Mouse (Mus musculus): ENCODE results near the gene Rpusd4. TPM values are rescaled to one million over a fixed set of nuclear protein-coding genes. Genes with fewer than 3 reads are reported as not detected.

Rpusd4 gene
- 27.1 and 29.6 TPM in 2 replicates for polyA plus RNA-seq (2014; fragmentation: Nextera tagmentation; extraction: Ambion mirVana)

- ATAC-seq (ENCODE audit: low FRiP score): peak; percentile 98
- under 1% methylated on average over 58 of the region's 62 CpGs for WGBS
- H3K4me3 ChIP-seq (ENCODE audit: low read depth, low read length): peak within 1 kb of the TSS; percentile 77
Observed at GRCm38 (mm10) chr9:35267146-35267975, at the start of gene Rpusd4, which contains the start of gene Fam118b. TSS of gene Rpusd4 (plus strand) at chr9:35267865. TSS of gene Fam118b (minus strand) at chr9:35267805.

GRCm38 (mm10) chr9:35217963-35218362, 49.7 kb upstream of the Rpusd4 start:
- 71% methylated on average over 1 of the region's 1 CpGs for whole genome bisulfite sequencing
- no peak for ATAC-seq (ENCODE audit: low FRiP score)

More at GRCm38 (mm10) chr9:35267146-35267975, at the start of gene Rpusd4, which contains the start of gene Fam118b:
- Histone ChIP-seq H3K36me3 (ENCODE audit: control insufficient read depth, insufficient read depth, low read length) (no peaks in the 10 kb centered on the region; the same call in 1 of the 2 replicates), H3K4me1 (replicated peaks; ENCODE audit: control insufficient read depth, insufficient read depth, low read length) (peaks cover 5% of the 10 kb centered on the region), H3K9ac (ENCODE audit: low read depth, low read length) (peak within 1 kb of the TSS; percentile 84), H3K27me3 (ENCODE audit: control insufficient read depth, insufficient read depth, low read length) (no peaks in the 10 kb centered on the region), H3K4me2 (replicated peaks; ENCODE audit: low read depth, low read length) (peak within 1 kb of the TSS; percentile 64), H3K9me3 (ENCODE audit: control insufficient read depth, low read length) (no peaks in the 10 kb centered on the region), H3K27ac (ENCODE audit: low read depth, low read length) (peak within 1 kb of the TSS; percentile 68; the same call in 1 of the 2 replicates)
- DNase-seq (ENCODE audit: low spot score): peak; percentile 95

GRCm38 (mm10) chr9:35223466-35223865, 44.2 kb upstream of the Rpusd4 start:
- H3K4me1 ChIP-seq (replicated peaks; ENCODE audit: control insufficient read depth, insufficient read depth, low read length): no peaks in the 10 kb centered on the region
- 91% methylated on average over 3 of the region's 3 CpGs for WGBS
- ATAC-seq (ENCODE audit: low FRiP score): no peak
- H3K9ac ChIP-seq (ENCODE audit: low read depth, low read length): no peak overlapping the region
- no peaks in the 10 kb centered on the region for H3K9me3 ChIP-seq (ENCODE audit: control insufficient read depth, low read length)
- no peak overlapping the region for H3K4me3 ChIP-seq (ENCODE audit: low read depth, low read length)
- no peak for DNase-seq (ENCODE audit: low spot score)
- no peaks in the 10 kb centered on the region for H3K27me3 ChIP-seq (ENCODE audit: control insufficient read depth, insufficient read depth, low read length)
- H3K36me3 ChIP-seq (ENCODE audit: control insufficient read depth, insufficient read depth, low read length): no peaks in the 10 kb centered on the region
- no peak overlapping the region for H3K27ac ChIP-seq (ENCODE audit: low read depth, low read length)
- no peak overlapping the region for H3K4me2 ChIP-seq (replicated peaks; ENCODE audit: low read depth, low read length)

More at GRCm38 (mm10) chr9:35217963-35218362, 49.7 kb upstream of the Rpusd4 start:
- no peak overlapping the region for H3K9ac ChIP-seq (ENCODE audit: low read depth, low read length)
- no peak overlapping the region for H3K4me3 ChIP-seq (ENCODE audit: low read depth, low read length)
- H3K27ac ChIP-seq (ENCODE audit: low read depth, low read length): no peak overlapping the region
- no peaks in the 10 kb centered on the region for H3K9me3 ChIP-seq (ENCODE audit: control insufficient read depth, low read length)
- DNase-seq (ENCODE audit: low spot score): no peak
- H3K36me3 ChIP-seq (ENCODE audit: control insufficient read depth, insufficient read depth, low read length): peaks cover 2% of the 10 kb centered on the region; the same call in 1 of the 2 replicates
- no peaks in the 10 kb centered on the region for H3K27me3 ChIP-seq (ENCODE audit: control insufficient read depth, insufficient read depth, low read length)
- no peaks in the 10 kb centered on the region for H3K4me1 ChIP-seq (replicated peaks; ENCODE audit: control insufficient read depth, insufficient read depth, low read length)
- no peak overlapping the region for H3K4me2 ChIP-seq (replicated peaks; ENCODE audit: low read depth, low read length)

- Histone ChIP-seq H3K27ac (ENCODE audit: low read depth, low read length) (no peak overlapping the region), H3K9me3 (ENCODE audit: control insufficient read depth, low read length) (no peaks in the 10 kb centered on the region), H3K9ac (ENCODE audit: low read depth, low read length) (no peak overlapping the region), H3K27me3 (ENCODE audit: control insufficient read depth, insufficient read depth, low read length) (no peaks in the 10 kb centered on the region), H3K4me2 (replicated peaks; ENCODE audit: low read depth, low read length) (no peak overlapping the region), H3K4me3 (ENCODE audit: low read depth, low read length) (no peak overlapping the region), H3K4me1 (replicated peaks; ENCODE audit: control insufficient read depth, insufficient read depth, low read length) (no peaks in the 10 kb centered on the region), H3K36me3 (ENCODE audit: control insufficient read depth, insufficient read depth, low read length) (no peaks in the 10 kb centered on the region)
- DNase-seq (ENCODE audit: low spot score) (no peak), ATAC-seq (ENCODE audit: low FRiP score) (no peak)
- 93% methylated on average over 3 of the region's 3 CpGs for WGBS
Observed at GRCm38 (mm10) chr9:35228671-35229070, 39.0 kb upstream of the Rpusd4 start.

- no peak overlapping the region for H3K27ac ChIP-seq (ENCODE audit: low read depth, low read length)
- H3K4me2 ChIP-seq (replicated peaks; ENCODE audit: low read depth, low read length): no peak overlapping the region
- H3K9ac ChIP-seq (ENCODE audit: low read depth, low read length): no peak overlapping the region
- WGBS: 51% methylated on average over 3 of the region's 3 CpGs
- ATAC-seq (ENCODE audit: low FRiP score) (no peak), DNase-seq (ENCODE audit: low spot score) (no peak)
- no peaks in the 10 kb centered on the region for H3K9me3 ChIP-seq (ENCODE audit: control insufficient read depth, low read length)
- no peaks in the 10 kb centered on the region for H3K27me3 ChIP-seq (ENCODE audit: control insufficient read depth, insufficient read depth, low read length)
- H3K4me1 ChIP-seq (replicated peaks; ENCODE audit: control insufficient read depth, insufficient read depth, low read length): no peaks in the 10 kb centered on the region
- no peak overlapping the region for H3K4me3 ChIP-seq (ENCODE audit: low read depth, low read length)
- H3K36me3 ChIP-seq (ENCODE audit: control insufficient read depth, insufficient read depth, low read length): no peaks in the 10 kb centered on the region
Observed at GRCm38 (mm10) chr9:35235996-35236395, 31.7 kb upstream of the Rpusd4 start.

- Histone ChIP-seq H3K9ac (ENCODE audit: low read depth, low read length) (no peak overlapping the region), H3K4me1 (replicated peaks; ENCODE audit: control insufficient read depth, insufficient read depth, low read length) (no peaks in the 10 kb centered on the region), H3K36me3 (ENCODE audit: control insufficient read depth, insufficient read depth, low read length) (no peaks in the 10 kb centered on the region), H3K4me2 (replicated peaks; ENCODE audit: low read depth, low read length) (no peak overlapping the region), H3K27me3 (ENCODE audit: control insufficient read depth, insufficient read depth, low read length) (no peaks in the 10 kb centered on the region), H3K27ac (ENCODE audit: low read depth, low read length) (no peak overlapping the region), H3K4me3 (ENCODE audit: low read depth, low read length) (no peak overlapping the region), H3K9me3 (ENCODE audit: control insufficient read depth, low read length) (no peaks in the 10 kb centered on the region)
- DNase-seq (ENCODE audit: low spot score): no peak
- no peak for ATAC-seq (ENCODE audit: low FRiP score)
- 91% methylated on average over 1 of the region's 1 CpGs for WGBS
Observed at GRCm38 (mm10) chr9:35238371-35238770, 29.3 kb upstream of the Rpusd4 start.

- Histone ChIP-seq H3K9me3 (ENCODE audit: control insufficient read depth, low read length) (no peaks in the 10 kb centered on the region), H3K9ac (ENCODE audit: low read depth, low read length) (no peak overlapping the region), H3K27ac (ENCODE audit: low read depth, low read length) (no peak overlapping the region), H3K4me1 (replicated peaks; ENCODE audit: control insufficient read depth, insufficient read depth, low read length) (no peaks in the 10 kb centered on the region), H3K27me3 (ENCODE audit: control insufficient read depth, insufficient read depth, low read length) (no peaks in the 10 kb centered on the region), H3K36me3 (ENCODE audit: control insufficient read depth, insufficient read depth, low read length) (no peaks in the 10 kb centered on the region), H3K4me2 (replicated peaks; ENCODE audit: low read depth, low read length) (no peak overlapping the region), H3K4me3 (ENCODE audit: low read depth, low read length) (no peak overlapping the region)
- ATAC-seq (ENCODE audit: low FRiP score) (no peak), DNase-seq (ENCODE audit: low spot score) (no peak)
- 77% methylated on average over 6 of the region's 6 CpGs for WGBS
Observed at GRCm38 (mm10) chr9:35238915-35239571, 28.6 kb upstream of the Rpusd4 start.

GRCm38 (mm10) chr9:35239734-35240133, 27.9 kb upstream of the Rpusd4 start:
- Histone ChIP-seq H3K9me3 (ENCODE audit: control insufficient read depth, low read length) (no peaks in the 10 kb centered on the region), H3K27me3 (ENCODE audit: control insufficient read depth, insufficient read depth, low read length) (no peaks in the 10 kb centered on the region), H3K4me2 (replicated peaks; ENCODE audit: low read depth, low read length) (no peak overlapping the region), H3K9ac (ENCODE audit: low read depth, low read length) (no peak overlapping the region), H3K4me3 (ENCODE audit: low read depth, low read length) (no peak overlapping the region), H3K36me3 (ENCODE audit: control insufficient read depth, insufficient read depth, low read length) (no peaks in the 10 kb centered on the region), H3K27ac (ENCODE audit: low read depth, low read length) (no peak overlapping the region), H3K4me1 (replicated peaks; ENCODE audit: control insufficient read depth, insufficient read depth, low read length) (no peaks in the 10 kb centered on the region)
- no peak for ATAC-seq (ENCODE audit: low FRiP score)
- 70% methylated on average over 1 of the region's 1 CpGs for WGBS
- no peak for DNase-seq (ENCODE audit: low spot score)
